Mouse (Mus musculus): ENCODE results near the gene Alkbh2.

DNA sequence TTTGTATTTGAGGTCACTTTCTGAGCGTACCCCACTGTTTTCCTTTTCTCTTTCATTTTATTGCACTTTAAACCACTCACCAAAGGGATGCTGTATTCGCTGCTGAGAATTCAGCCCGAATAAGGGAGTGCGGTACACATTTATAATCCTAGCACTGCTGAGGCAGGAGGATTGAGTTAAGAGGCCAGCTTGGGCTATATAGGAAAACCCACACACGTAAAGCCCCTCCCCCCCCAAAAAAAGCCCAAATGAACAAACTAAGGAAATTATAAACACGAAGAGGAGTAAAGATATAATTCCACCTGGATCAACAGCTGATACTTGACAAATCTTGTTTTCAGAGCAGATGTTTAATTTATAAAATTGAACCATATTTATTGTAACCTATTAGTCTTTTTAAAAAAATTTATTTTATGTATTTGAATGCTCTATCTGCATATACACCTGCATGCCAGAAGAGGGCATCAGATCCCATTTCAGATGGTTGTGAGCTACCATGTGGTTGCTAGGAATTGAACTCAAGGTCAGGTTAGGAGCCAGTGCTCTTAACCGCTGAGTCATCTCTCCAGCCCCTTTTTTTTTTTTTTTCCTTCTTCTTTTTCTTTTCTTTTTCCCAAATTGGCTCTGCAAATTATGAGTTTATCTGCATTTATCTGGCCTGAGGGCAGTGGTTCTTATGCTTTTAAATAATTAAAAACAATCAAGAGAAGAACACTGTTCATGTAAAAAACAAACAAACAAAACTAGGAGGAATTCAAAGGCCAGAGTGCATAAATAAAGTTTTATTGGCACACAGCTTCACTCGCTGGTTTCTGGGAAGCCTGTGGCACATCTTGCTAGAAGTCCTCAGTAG lies 48.8 kb upstream of the Alkbh2 start:
- TF ChIP-seq CTCF (IDR thresholded peaks at IDR 0.05; ENCODE audit: control insufficient read depth, insufficient read depth, insufficient read length) = no peak
- TF ChIP-seq MAX (IDR thresholded peaks at IDR 0.05) = no peak
- no peak for TF ChIP-seq USF1 (IDR thresholded peaks at IDR 0.05; ENCODE audit: low read depth)
- TF ChIP-seq MYOG (IDR thresholded peaks at IDR 0.05; ENCODE audit: control insufficient read depth, extremely low read depth, insufficient read length) = no peak
- TF ChIP-seq MYOD1 (IDR thresholded peaks at IDR 0.05; ENCODE audit: control insufficient read depth, insufficient read length, low read depth) = no peak
- TF ChIP-seq CEBPB (IDR thresholded peaks at IDR 0.05; ENCODE audit: low read depth) = no peak
